Mouse (Mus musculus): ENCODE results near the gene Slc38a7. TPM values are rescaled to one million over a fixed set of nuclear protein-coding genes. Genes with fewer than 3 reads are reported as not detected.
A peak's percentile ranks its signal among the peaks of the same experiment; 100 is the strongest.

Slc38a7 gene
- polyA plus RNA-seq, 1 experiment from 2014 or later, result 14.1 TPM

- no peaks in the 10 kb centered on the region for H3K4me1 ChIP-seq (ENCODE audit: insufficient read depth)
- no peak for TF ChIP-seq CTCF (IDR thresholded peaks at IDR 0.05; ENCODE audit: low read depth)
- no peak overlapping the region for H3K27ac ChIP-seq (ENCODE audit: low read depth)
- no peaks in the 10 kb centered on the region for H3K9me3 ChIP-seq (ENCODE audit: low read depth, low read length)
- no peaks in the 10 kb centered on the region for H3K27me3 ChIP-seq (ENCODE audit: insufficient read depth, low read length)
- no peak for ATAC-seq (ENCODE audit: insufficient read depth)
- no peak overlapping the region for H3K4me2 ChIP-seq
- DNase-seq, result no peak
- 80% methylated on average over 5 of the region's 5 CpGs for WGBS
- H3K36me3 ChIP-seq (ENCODE audit: insufficient read depth), result no peaks in the 10 kb centered on the region
- H3K9ac ChIP-seq, result no peak overlapping the region
- H3K4me3 ChIP-seq (ENCODE audit: low read depth, low read length), result no peak overlapping the region
Measured at GRCm38 (mm10) chr8:95822096-95822495, 31.2 kb downstream of the Slc38a7 start.

- Histone ChIP-seq H3K4me3 (ENCODE audit: low read depth, low read length) (no peak overlapping the region), H3K4me1 (ENCODE audit: insufficient read depth) (no peaks in the 10 kb centered on the region), H3K4me2 (no peak overlapping the region), H3K9ac (no peak overlapping the region), H3K27me3 (ENCODE audit: insufficient read depth, low read length) (no peaks in the 10 kb centered on the region), H3K27ac (ENCODE audit: low read depth) (no peak overlapping the region), H3K36me3 (ENCODE audit: insufficient read depth) (no peaks in the 10 kb centered on the region), H3K9me3 (ENCODE audit: low read depth, low read length) (no peaks in the 10 kb centered on the region)
- DNase-seq, result no peak
- ATAC-seq (ENCODE audit: insufficient read depth), result no peak
- WGBS, result 56% methylated on average over 6 of the region's 6 CpGs
- TF ChIP-seq CTCF (IDR thresholded peaks at IDR 0.05; ENCODE audit: low read depth), result no peak
Measured at GRCm38 (mm10) chr8:95821266-95821665, 32.1 kb downstream of the Slc38a7 start.

DNA sequence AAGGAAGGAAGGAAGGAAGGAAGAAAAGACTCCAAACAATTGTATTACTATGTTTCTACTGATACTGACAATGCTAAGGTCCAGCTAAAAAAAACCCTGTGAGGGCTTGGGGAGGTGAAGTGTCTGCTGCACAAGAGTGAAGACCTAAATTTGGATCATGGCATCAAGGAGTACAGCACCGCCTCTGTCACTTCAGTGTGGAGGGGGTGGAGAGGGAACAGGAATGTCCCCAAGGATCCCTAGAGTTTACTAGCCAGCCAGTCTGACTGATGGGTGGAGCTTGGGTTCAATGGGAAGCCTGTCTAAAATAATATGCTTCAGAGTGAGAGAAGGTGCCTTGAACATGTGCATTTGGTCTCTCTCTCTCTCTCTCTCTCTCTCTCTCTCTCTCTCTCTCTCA lies 35.1 kb downstream of the Slc38a7 start:
- Histone ChIP-seq H3K4me2 (no peak overlapping the region), H3K4me1 (ENCODE audit: insufficient read depth) (no peaks in the 10 kb centered on the region), H3K4me3 (ENCODE audit: low read depth, low read length) (no peak overlapping the region), H3K9ac (no peak overlapping the region), H3K9me3 (ENCODE audit: low read depth, low read length) (no peaks in the 10 kb centered on the region), H3K27me3 (ENCODE audit: insufficient read depth, low read length) (no peaks in the 10 kb centered on the region), H3K27ac (ENCODE audit: low read depth) (no peak overlapping the region), H3K36me3 (ENCODE audit: insufficient read depth) (no peaks in the 10 kb centered on the region)
- ATAC-seq (ENCODE audit: insufficient read depth), result no peak
- DNase-seq, result no peak
- 10% methylated on average over 1 of the region's 1 CpGs for WGBS
- TF ChIP-seq CTCF (IDR thresholded peaks at IDR 0.05; ENCODE audit: low read depth), result no peak

DNA sequence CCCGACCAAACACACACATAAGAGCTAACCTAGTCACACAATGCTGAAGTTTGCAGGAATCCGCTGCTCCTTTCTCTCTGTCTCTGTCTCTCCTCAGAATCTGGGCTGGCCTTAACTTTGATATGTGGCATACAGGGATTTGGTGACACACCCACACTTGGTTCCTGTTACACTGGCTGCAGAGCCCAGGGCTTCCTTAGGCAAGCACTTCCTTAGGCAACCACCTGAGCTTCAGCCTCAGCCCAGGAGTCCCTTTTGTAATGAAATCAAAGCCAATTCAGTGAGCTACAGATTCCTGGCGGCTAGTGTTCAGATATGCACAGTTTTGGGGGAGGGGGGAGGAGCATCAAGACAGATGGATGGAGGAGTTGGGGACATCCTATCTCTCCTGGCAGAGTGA lies 35.7 kb downstream of the Slc38a7 start:
- no peak for DNase-seq
- WGBS, result 61% methylated on average over 3 of the region's 3 CpGs
- Histone ChIP-seq H3K9me3 (ENCODE audit: low read depth, low read length) (no peaks in the 10 kb centered on the region), H3K27ac (ENCODE audit: low read depth) (no peak overlapping the region), H3K9ac (no peak overlapping the region), H3K4me1 (ENCODE audit: insufficient read depth) (no peaks in the 10 kb centered on the region), H3K36me3 (ENCODE audit: insufficient read depth) (no peaks in the 10 kb centered on the region), H3K4me2 (no peak overlapping the region), H3K4me3 (ENCODE audit: low read depth, low read length) (no peak overlapping the region), H3K27me3 (ENCODE audit: insufficient read depth, low read length) (no peaks in the 10 kb centered on the region)
- no peak for ATAC-seq (ENCODE audit: insufficient read depth)
- TF ChIP-seq CTCF (IDR thresholded peaks at IDR 0.05; ENCODE audit: low read depth), result no peak

GRCm38 (mm10) chr8:95816044-95816708 lies 37.2 kb downstream of the Slc38a7 start:
- Histone ChIP-seq H3K4me1 (ENCODE audit: insufficient read depth) (no peaks in the 10 kb centered on the region), H3K4me3 (ENCODE audit: low read depth, low read length) (no peak overlapping the region), H3K4me2 (no peak overlapping the region), H3K9me3 (ENCODE audit: low read depth, low read length) (no peaks in the 10 kb centered on the region), H3K9ac (no peak overlapping the region), H3K27me3 (ENCODE audit: insufficient read depth, low read length) (no peaks in the 10 kb centered on the region), H3K36me3 (ENCODE audit: insufficient read depth) (no peaks in the 10 kb centered on the region), H3K27ac (ENCODE audit: low read depth) (no peak overlapping the region)
- WGBS, result 39% methylated on average over 6 of the region's 6 CpGs
- no peak for ATAC-seq (ENCODE audit: insufficient read depth)
- TF ChIP-seq CTCF (IDR thresholded peaks at IDR 0.05; ENCODE audit: low read depth), result no peak
- no peak for DNase-seq

DNA sequence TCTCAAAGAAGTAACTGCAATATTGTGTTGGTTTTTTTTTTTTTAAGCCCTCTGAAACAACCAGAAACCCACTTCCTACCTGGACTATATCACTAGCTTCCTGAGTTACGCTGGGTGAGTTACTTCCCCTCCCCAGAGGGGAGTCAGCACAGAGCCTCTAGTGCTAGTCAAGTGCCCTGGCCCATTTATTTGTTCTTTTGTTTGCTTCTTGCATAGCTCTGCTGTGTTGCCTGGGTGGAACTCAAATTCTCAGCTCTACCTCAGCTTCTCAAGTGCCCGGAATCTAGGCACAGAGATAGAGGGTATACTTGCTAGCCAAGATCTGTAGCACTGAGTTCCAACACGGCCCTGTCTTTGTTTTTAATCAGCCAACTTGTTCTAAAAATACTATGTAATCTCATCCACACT lies 43.2 kb downstream of the Slc38a7 start:
- ATAC-seq (ENCODE audit: insufficient read depth) (no peak), DNase-seq (peak; percentile 56)
- H3K27me3 ChIP-seq (ENCODE audit: insufficient read depth, low read length), result no peaks in the 10 kb centered on the region
- no peaks in the 10 kb centered on the region for H3K36me3 ChIP-seq (ENCODE audit: insufficient read depth)
- H3K4me3 ChIP-seq (ENCODE audit: low read depth, low read length), result no peak overlapping the region
- 44% methylated on average over 3 of the region's 3 CpGs for WGBS
- peak overlapping the region; percentile 73 for H3K27ac ChIP-seq (ENCODE audit: low read depth)
- no peak overlapping the region for H3K4me2 ChIP-seq
- no peak overlapping the region for H3K9ac ChIP-seq
- H3K9me3 ChIP-seq (ENCODE audit: low read depth, low read length), result no peaks in the 10 kb centered on the region
- no peak for TF ChIP-seq CTCF (IDR thresholded peaks at IDR 0.05; ENCODE audit: low read depth)
- peaks cover 6% of the 10 kb centered on the region; the same call in 1 of the 2 replicates for H3K4me1 ChIP-seq (ENCODE audit: insufficient read depth)

DNA sequence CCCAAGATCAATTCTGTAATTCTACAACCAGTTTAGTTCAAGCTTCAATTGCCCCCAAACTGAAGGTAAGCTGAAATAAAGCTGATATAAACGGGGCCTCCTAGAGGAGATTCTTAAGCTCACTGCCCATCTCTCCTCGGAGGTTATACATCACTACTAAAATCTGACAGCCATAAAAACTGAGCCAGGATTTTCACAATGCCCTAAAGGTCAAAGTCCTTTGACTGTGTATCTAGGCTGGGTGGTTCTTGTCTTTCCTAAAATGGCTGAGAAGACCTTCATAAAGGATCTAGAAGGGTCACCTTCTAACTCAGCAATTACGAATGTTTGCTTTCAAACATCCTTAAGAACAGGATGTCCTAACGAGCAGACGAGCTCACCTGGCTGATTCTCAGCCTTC lies 44.2 kb downstream of the Slc38a7 start:
- peaks cover 6% of the 10 kb centered on the region; the same call in 1 of the 2 replicates for H3K4me1 ChIP-seq (ENCODE audit: insufficient read depth)
- no peaks in the 10 kb centered on the region for H3K27me3 ChIP-seq (ENCODE audit: insufficient read depth, low read length)
- peaks cover 8% of the 10 kb centered on the region; the same call in 1 of the 2 replicates for H3K36me3 ChIP-seq (ENCODE audit: insufficient read depth)
- no peak for TF ChIP-seq CTCF (IDR thresholded peaks at IDR 0.05; ENCODE audit: low read depth)
- WGBS, result 79% methylated on average over 5 of the region's 5 CpGs
- no peak overlapping the region for H3K4me2 ChIP-seq
- no peak for DNase-seq
- no peak overlapping the region for H3K27ac ChIP-seq (ENCODE audit: low read depth)
- no peaks in the 10 kb centered on the region for H3K9me3 ChIP-seq (ENCODE audit: low read depth, low read length)
- H3K9ac ChIP-seq, result no peak overlapping the region
- no peak for ATAC-seq (ENCODE audit: insufficient read depth)
- H3K4me3 ChIP-seq (ENCODE audit: low read depth, low read length), result no peak overlapping the region

Measured in lung, embryonic 14.5 days (tissue).